Mouse (Mus musculus) embryo, embryonic 10.5 days (tissue): ENCODE results near the gene Olfr1493-ps1.

Source experiments
- DNase-seq: peaks from one replicate; pipeline ENCODE4 v3.0.0-alpha.2; 2015; ENCODE audit warnings: low spot score

Gene Olfr1493-ps1

DNA sequence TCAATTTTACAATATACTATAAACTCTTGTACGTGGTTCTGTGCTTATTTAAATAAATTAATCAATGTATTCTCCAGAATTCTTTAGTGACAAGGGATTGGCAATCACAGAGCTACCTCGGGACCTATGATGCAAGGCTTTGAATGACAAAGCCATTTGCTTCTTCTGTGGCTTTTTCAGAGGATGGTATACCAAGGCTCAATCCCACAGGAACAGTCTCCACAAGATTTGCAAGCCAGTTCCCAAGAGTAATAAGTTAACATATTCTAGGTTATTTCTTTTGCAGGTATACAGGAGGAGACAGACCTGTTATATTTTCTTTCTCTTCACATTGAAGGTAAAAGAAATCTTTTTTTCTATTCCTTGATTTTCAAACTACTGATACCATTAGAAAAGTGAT, at the start of gene Olfr1493-ps1:
Gene Olfr1493-ps1 (plus strand): TSS at position 301 of the 400 bp plus-strand sequence.
- DNase-seq, result no peak

DNA sequence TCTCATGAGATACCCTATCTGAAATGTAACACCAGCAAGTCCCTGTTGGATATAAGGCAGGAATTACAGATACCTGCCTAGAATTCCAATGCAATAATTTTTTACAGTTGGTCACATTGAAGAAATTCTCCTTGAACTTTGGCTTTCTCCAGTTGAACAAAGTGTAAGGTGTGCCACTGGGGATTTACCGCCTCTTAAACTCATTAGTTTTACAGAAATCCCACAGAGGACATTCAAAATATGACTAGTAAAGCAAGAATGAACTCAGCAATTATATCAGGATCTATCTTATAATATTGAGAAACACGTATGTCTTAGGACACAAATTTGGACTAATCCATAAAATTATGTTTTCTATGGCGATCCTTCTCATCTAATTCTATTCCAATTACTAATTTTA, 26.1 kb upstream of the Olfr1493-ps1 start, which contains the start of gene Olfr1491:
Gene Olfr1491 (plus strand): TSS at position 301 of the 400 bp plus-strand sequence.
- no peak for DNase-seq

DNA sequence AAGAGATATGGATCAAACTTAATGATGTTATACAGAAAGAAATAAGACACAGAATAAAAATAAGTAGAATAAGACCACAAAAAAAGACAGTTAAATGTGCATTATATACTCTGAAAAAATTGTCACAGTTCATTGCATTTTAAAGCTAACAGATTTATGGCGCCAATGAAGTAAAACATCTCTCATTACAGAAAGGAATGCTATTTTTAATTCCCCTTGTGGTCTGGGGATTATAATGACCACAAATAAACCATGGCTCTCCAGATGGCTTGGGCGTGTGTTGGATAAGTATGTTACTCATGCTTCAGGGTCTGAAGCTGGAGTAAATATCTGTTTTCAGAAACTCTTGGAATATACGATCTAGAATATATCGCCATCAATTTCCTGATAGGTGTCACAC, 16.4 kb downstream of the Olfr1493-ps1 start, which contains the start of gene Olfr1494:
Gene Olfr1494 (plus strand): TSS at position 301 of the 400 bp plus-strand sequence.
- no peak for DNase-seq

DNA sequence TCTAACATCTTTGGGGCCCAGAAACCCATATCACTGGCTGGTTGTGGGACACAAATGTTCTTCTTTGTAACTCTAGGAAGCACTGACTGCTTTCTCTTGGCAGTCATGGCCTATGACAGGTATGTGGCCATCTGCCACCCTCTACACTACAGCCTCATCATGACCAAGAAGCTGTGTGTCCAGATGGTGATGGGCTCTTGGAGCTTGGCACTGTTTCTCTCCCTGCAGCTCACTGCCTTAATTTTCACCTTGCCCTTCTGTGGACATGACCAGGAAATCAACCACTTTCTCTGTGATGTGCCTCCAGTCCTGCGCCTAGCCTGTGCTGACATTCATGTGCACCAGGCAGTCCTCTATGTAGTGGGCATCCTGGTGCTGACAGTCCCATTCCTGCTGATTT, 26.3 kb downstream of the Olfr1493-ps1 start:
- DNase-seq, result no peak

DNA sequence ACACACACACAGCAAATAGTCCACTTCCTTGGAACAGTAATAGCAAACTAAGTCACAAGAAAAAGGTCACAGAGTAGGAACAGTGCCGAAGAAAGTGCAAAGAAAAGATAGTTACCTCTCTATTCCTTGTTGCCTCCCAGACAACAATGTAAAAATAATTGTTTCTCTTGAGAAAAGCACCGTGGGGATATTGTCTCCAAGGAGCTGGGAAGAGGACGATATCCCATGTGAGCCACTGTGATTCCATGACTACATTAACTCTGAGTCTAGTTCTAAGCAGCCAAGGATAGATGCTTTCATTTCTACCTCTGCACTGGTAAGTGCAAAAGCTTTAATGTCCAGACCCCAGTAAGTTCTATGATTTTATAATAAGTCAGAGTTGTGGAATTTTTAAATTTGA, 41.2 kb downstream of the Olfr1493-ps1 start, which contains the start of gene Olfr1495:
Gene Olfr1495 (plus strand): TSS at position 301 of the 400 bp plus-strand sequence.
- DNase-seq, result no peak

DNA sequence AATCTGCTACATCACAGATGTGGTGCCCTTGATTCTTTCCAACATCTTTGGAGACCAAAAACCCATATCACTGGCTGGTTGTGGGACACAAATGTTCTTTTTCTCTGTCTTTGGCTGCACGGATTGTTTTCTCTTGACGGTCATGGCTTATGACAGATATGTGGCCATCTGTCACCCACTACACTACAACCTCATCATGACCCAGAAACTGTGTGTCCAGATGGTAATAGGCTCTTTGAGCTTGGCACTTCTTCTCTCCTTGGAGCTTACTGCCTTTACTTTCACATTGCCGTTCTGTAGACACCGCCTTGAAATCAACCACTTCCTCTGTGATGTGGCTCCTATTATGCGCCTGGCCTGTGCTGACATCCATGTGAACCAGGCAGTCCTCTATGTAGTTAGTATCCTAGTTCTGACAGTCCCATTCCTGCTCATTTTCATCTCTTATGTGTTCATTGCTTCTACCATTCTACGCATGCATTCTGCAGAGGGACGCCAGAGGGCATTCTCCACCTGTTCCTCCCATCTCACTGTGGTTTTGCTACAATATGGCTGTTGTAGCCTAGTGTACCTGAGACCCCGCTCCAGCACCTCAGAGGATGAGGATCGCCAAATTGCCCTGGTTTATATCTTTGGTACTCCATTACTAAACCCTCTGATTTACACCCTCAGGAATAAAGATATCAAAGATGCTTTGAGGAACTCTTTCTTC, 45.6 kb downstream of the Olfr1493-ps1 start:
- DNase-seq, result no peak

DNA sequence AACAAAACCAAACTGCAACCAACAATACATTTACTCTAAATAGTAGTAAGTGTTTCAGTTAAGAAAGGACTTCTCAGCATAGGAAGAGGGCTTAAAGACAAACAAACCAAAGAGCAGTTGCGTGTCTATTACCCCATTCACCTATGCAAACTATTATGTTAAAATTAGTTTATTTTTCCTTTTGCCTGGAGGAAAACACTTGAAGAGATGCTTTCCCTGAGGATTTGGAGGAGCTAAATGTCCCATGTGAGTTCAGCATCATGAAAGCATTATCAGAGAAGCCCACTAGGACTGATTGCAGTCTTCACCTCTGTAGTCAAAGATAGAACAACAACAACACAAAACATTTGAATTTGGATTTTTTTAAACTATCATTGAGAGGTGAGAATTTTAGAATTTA, 54.5 kb downstream of the Olfr1493-ps1 start, which contains the start of gene Olfr1496:
Gene Olfr1496 (plus strand): TSS at position 301 of the 400 bp plus-strand sequence.
- DNase-seq, result no peak
